Mouse (Mus musculus) limb, embryonic 14.5 days (tissue): ENCODE results near the gene Armh4. TPM values are rescaled to one million over a fixed set of nuclear protein-coding genes. Genes with fewer than 3 reads are reported as not detected.

Source experiments
- ATAC-seq: fragments of 200-750 bp; cut with Nextera tagmentation; 2 replicates; pipeline ENCODE4 v1.8.0; 2017; ENCODE audit warnings: low read depth, moderate number of reproducible peaks, moderate TSS enrichment; ENCODE audit not compliant: low FRiP score
- DNase-seq: peaks from one replicate; pipeline ENCODE4 v3.0.0-alpha.2; 2015; ENCODE audit warnings: low spot score
- H3K27ac ChIP-seq: fragments of 300-500 bp; sonication (generic); replicated peaks from 2 replicates; pipeline ENCODE4 v1.5.1; 2014; ENCODE audit warnings: low read depth, mild to moderate bottlenecking, low read length, moderate library complexity, mixed read lengths
- H3K27me3 ChIP-seq: fragments of 300-500 bp; sonication (generic); 2 replicates; pipeline ENCODE4 v1.6.1; 2014; ENCODE audit warnings: low read length, mixed read lengths; ENCODE audit not compliant: control insufficient read depth, insufficient read depth
- H3K36me3 ChIP-seq: fragments of 300-500 bp; sonication (generic); 2 replicates; pipeline ENCODE4 v1.6.1; 2014; ENCODE audit warnings: mild to moderate bottlenecking, low read length, moderate library complexity, mixed read lengths; ENCODE audit not compliant: control insufficient read depth, insufficient read depth
- H3K4me1 ChIP-seq: fragments of 300-500 bp; sonication (generic); 2 replicates; pipeline ENCODE4 v1.6.1; 2014; ENCODE audit warnings: antibody characterized with exemption, low read length, mixed read lengths; ENCODE audit not compliant: control insufficient read depth, insufficient read depth
- H3K4me2 ChIP-seq: fragments of 300-500 bp; sonication (generic); replicated peaks from 2 replicates; pipeline ENCODE4 v1.6.1; 2014; ENCODE audit warnings: low read depth, mild to moderate bottlenecking, low read length, moderate library complexity; ENCODE audit not compliant: severe bottlenecking
- H3K4me3 ChIP-seq: fragments of 300-500 bp; sonication (generic); replicated peaks from 2 replicates; pipeline ENCODE4 v1.5.1; 2014; ENCODE audit warnings: low read length
- H3K9ac ChIP-seq: fragments of 300-500 bp; sonication (generic); 2 replicates; pipeline ENCODE4 v1.6.1; 2014; ENCODE audit warnings: mild to moderate bottlenecking, low read depth, low read length, moderate library complexity; ENCODE audit not compliant: severe bottlenecking
- H3K9me3 ChIP-seq: fragments of 300-500 bp; sonication (generic); 2 replicates; pipeline ENCODE4 v1.6.1; 2016; ENCODE audit warnings: low read length; ENCODE audit not compliant: control insufficient read depth
- POLR2A ChIP-seq: fragments of 200-500 bp; IDR thresholded peaks from 2 replicates; pipeline ENCODE4 v1.8.0; 2012; ENCODE audit warnings: inconsistent platforms, mild to moderate bottlenecking, moderate library complexity, borderline replicate concordance; ENCODE audit not compliant: insufficient read depth, insufficient read length; ENCODE audit errors: extremely low read depth
- WGBS: fragments of 180-500 bp; shearing (Covaris S2); extraction: QIAGEN DNeasy Blood & Tissue Kit; methylation state at CpG from one replicate; pipeline ENCODE4 v1.1.7; 2014; 5-methylcytosine and 5-hydroxymethylcytosine counted together
- polyA plus RNA-seq, 2 experiments: library from polyadenylated mRNA; depleted of rRNA in 1 of 2; stranded (reverse) in 1 of 2; unstranded in 1 of 2; fragments of >200 nt; fragmentation: Nextera tagmentation in 1 of 2; extraction: Ambion mirVana in 1 of 2; gene quantifications; 2 replicates each; pipeline versions ENCODE4 v1.2.1 to v1.2.3; 2012 to 2014

Gene Armh4
- polyA plus RNA-seq, 2 experiments, result 12.9 to 16.3 TPM

GRCm38 (mm10) chr14:49771746-49772145 is 11.4 kb downstream of the Armh4 start:
- WGBS, result 56% methylated on average over 1 of the region's 1 CpGs
- ATAC-seq, result no peak

GRCm38 (mm10) chr14:49766601-49767000 is 16.6 kb downstream of the Armh4 start:
- H3K4me1 ChIP-seq, result no peaks in the 10 kb centered on the region
- H3K9me3 ChIP-seq, result no peaks in the 10 kb centered on the region
- no peak for TF ChIP-seq POLR2A
- DNase-seq (no peak), ATAC-seq (no peak)
- no peaks in the 10 kb centered on the region for H3K27me3 ChIP-seq
- H3K4me2 ChIP-seq, result no peak overlapping the region
- no peak overlapping the region for H3K9ac ChIP-seq
- H3K36me3 ChIP-seq, result no peaks in the 10 kb centered on the region
- WGBS, result 85% methylated on average over 4 of the region's 4 CpGs
- no peak overlapping the region for H3K27ac ChIP-seq
- H3K4me3 ChIP-seq, result no peak overlapping the region

More at GRCm38 (mm10) chr14:49771746-49772145, 11.4 kb downstream of the Armh4 start:
- no peaks in the 10 kb centered on the region for H3K27me3 ChIP-seq
- no peaks in the 10 kb centered on the region for H3K36me3 ChIP-seq
- H3K9me3 ChIP-seq, result no peaks in the 10 kb centered on the region
- no peak overlapping the region for H3K4me2 ChIP-seq
- peak; percentile 55 for DNase-seq
- no peak overlapping the region for H3K27ac ChIP-seq
- no peak overlapping the region for H3K9ac ChIP-seq
- no peaks in the 10 kb centered on the region for H3K4me1 ChIP-seq
- H3K4me3 ChIP-seq, result no peak overlapping the region
- no peak for TF ChIP-seq POLR2A

- no peak for DNase-seq
- no peaks in the 10 kb centered on the region for H3K27me3 ChIP-seq
- TF ChIP-seq POLR2A, result no peak
- H3K27ac ChIP-seq, result no peak overlapping the region
- H3K36me3 ChIP-seq, result no peaks in the 10 kb centered on the region
- H3K9ac ChIP-seq, result no peak overlapping the region
- H3K4me2 ChIP-seq, result no peak overlapping the region
- no peak for ATAC-seq
- 53% methylated on average over 1 of the region's 1 CpGs for WGBS
- H3K4me1 ChIP-seq, result no peaks in the 10 kb centered on the region
- H3K4me3 ChIP-seq, result no peak overlapping the region
- no peaks in the 10 kb centered on the region for H3K9me3 ChIP-seq
Observed at GRCm38 (mm10) chr14:49755845-49756244, 27.3 kb downstream of the Armh4 start.

- Histone ChIP-seq H3K4me2 (no peak overlapping the region), H3K4me3 (no peak overlapping the region), H3K9ac (no peak overlapping the region), H3K36me3 (no peaks in the 10 kb centered on the region), H3K4me1 (no peaks in the 10 kb centered on the region), H3K9me3 (no peaks in the 10 kb centered on the region), H3K27me3 (no peaks in the 10 kb centered on the region), H3K27ac (no peak overlapping the region)
- ATAC-seq (no peak), DNase-seq (no peak)
- no peak for TF ChIP-seq POLR2A
Observed at GRCm38 (mm10) chr14:49752614-49753013, 30.6 kb downstream of the Armh4 start.

GRCm38 (mm10) chr14:49745874-49746273 is 37.3 kb downstream of the Armh4 start:
- ATAC-seq (no peak), DNase-seq (no peak)
- Histone ChIP-seq H3K27ac (no peak overlapping the region), H3K27me3 (no peaks in the 10 kb centered on the region), H3K4me1 (no peaks in the 10 kb centered on the region), H3K4me3 (no peak overlapping the region), H3K9ac (no peak overlapping the region), H3K4me2 (no peak overlapping the region), H3K9me3 (no peaks in the 10 kb centered on the region), H3K36me3 (no peaks in the 10 kb centered on the region)
- no peak for TF ChIP-seq POLR2A
- WGBS, result 94% methylated on average over 1 of the region's 1 CpGs

GRCm38 (mm10) chr14:49743946-49744526 is 39.1 kb downstream of the Armh4 start:
- Histone ChIP-seq H3K36me3 (no peaks in the 10 kb centered on the region), H3K9me3 (no peaks in the 10 kb centered on the region), H3K27me3 (no peaks in the 10 kb centered on the region), H3K4me2 (no peak overlapping the region), H3K27ac (no peak overlapping the region), H3K4me3 (no peak overlapping the region), H3K9ac (no peak overlapping the region), H3K4me1 (no peaks in the 10 kb centered on the region)
- WGBS, result 82% methylated on average over 6 of the region's 6 CpGs
- ATAC-seq, result no peak
- TF ChIP-seq POLR2A, result no peak
- DNase-seq, result no peak
